Mouse (Mus musculus) forebrain, embryonic 13.5 days (tissue): ENCODE measurements around the gene Efl1. TPM values are rescaled to one million over a fixed set of nuclear protein-coding genes. Genes with fewer than 3 reads are reported as not detected.

Experiments
- ATAC-seq: fragments of 200-750 bp; cut with Nextera tagmentation; 2 replicates; pipeline ENCODE4 v1.8.0; 2017
- H3K27ac ChIP-seq: fragments of 300-500 bp; sonication (generic); 2 replicates; pipeline ENCODE4 v1.5.1; 2015; ENCODE audit warnings: inconsistent platforms, mild to moderate bottlenecking, moderate library complexity
- H3K27me3 ChIP-seq: fragments of 300-500 bp; sonication (generic); 2 replicates; pipeline ENCODE4 v1.6.1; 2015; ENCODE audit warnings: mild to moderate bottlenecking, inconsistent platforms
- H3K36me3 ChIP-seq: fragments of 300-500 bp; sonication (generic); 2 replicates; pipeline ENCODE4 v1.6.1; 2015; ENCODE audit warnings: mild to moderate bottlenecking, inconsistent platforms; ENCODE audit not compliant: poor library complexity, severe bottlenecking
- H3K4me1 ChIP-seq: fragments of 300-500 bp; sonication (generic); 2 replicates; pipeline ENCODE4 v1.6.1; 2015; ENCODE audit warnings: inconsistent platforms
- H3K4me2 ChIP-seq: fragments of 300-500 bp; sonication (generic); 2 replicates; pipeline ENCODE4 v1.6.1; 2015; ENCODE audit warnings: inconsistent platforms, mild to moderate bottlenecking, moderate library complexity
- H3K4me3 ChIP-seq: fragments of 300-500 bp; sonication (generic); 2 replicates; pipeline ENCODE4 v1.5.1; 2015; ENCODE audit warnings: mild to moderate bottlenecking, inconsistent platforms
- H3K9ac ChIP-seq: fragments of 300-500 bp; sonication (generic); 2 replicates; pipeline ENCODE4 v1.6.1; 2015; ENCODE audit warnings: mild to moderate bottlenecking, inconsistent platforms
- H3K9me3 ChIP-seq: fragments of 300-500 bp; sonication (generic); replicated peaks from 2 replicates; pipeline ENCODE4 v1.6.1; 2016; ENCODE audit warnings: inconsistent platforms
- WGBS: fragments of 180-500 bp; shearing (Covaris S2); methylation state at CpG from one replicate; pipeline ENCODE4 v1.1.7; 2015; 5-methylcytosine and 5-hydroxymethylcytosine counted together
- polyA plus RNA-seq: library from polyadenylated mRNA; unstranded; fragments of >200 nt; fragmentation: Nextera tagmentation; extraction: Ambion mirVana; gene quantifications from 2 replicates; pipeline ENCODE4 v1.2.1, GENCODE M21; 2015

Gene Efl1
- polyA plus RNA-seq, 1 experiment from 2014 or later: 22.1 TPM

GRCm38 (mm10) chr7:82772481-82772880, 124.1 kb downstream of the Efl1 start:
- Histone ChIP-seq H3K4me2 (no peak overlapping the region), H3K9me3 (no peaks in the 10 kb centered on the region; the same call in 1 of the 2 replicates), H3K36me3 (0 out of 2 replicates have a peak, but pooled peaks cover 4% of the 10 kb centered on the region), H3K4me3 (no peak overlapping the region), H3K4me1 (peaks cover 10% of the 10 kb centered on the region), H3K27me3 (no peaks in the 10 kb centered on the region), H3K27ac (no peak overlapping the region), H3K9ac (no peak overlapping the region)
- ATAC-seq: no peak
- 55% methylated on average over 14 of the region's 14 CpGs for WGBS

- H3K36me3 ChIP-seq: peaks cover 8% of the 10 kb centered on the region; the same call in 1 of the 2 replicates
- 68% methylated on average over 9 of the region's 9 CpGs for WGBS
- H3K9me3 ChIP-seq: no peaks in the 10 kb centered on the region; the same call in 1 of the 2 replicates
- ATAC-seq: no peak
- H3K27me3 ChIP-seq: no peaks in the 10 kb centered on the region
- H3K4me2 ChIP-seq: no peak overlapping the region
- no peak overlapping the region for H3K27ac ChIP-seq
- no peak overlapping the region for H3K4me3 ChIP-seq
- H3K4me1 ChIP-seq: peaks cover 10% of the 10 kb centered on the region
- H3K9ac ChIP-seq: no peak overlapping the region
Measured at GRCm38 (mm10) chr7:82773150-82773549, 124.7 kb downstream of the Efl1 start.

GRCm38 (mm10) chr7:82773884-82774283, 125.5 kb downstream of the Efl1 start:
- no peak for ATAC-seq
- Histone ChIP-seq H3K27ac (no peak overlapping the region), H3K4me2 (no peak overlapping the region), H3K9me3 (no peaks in the 10 kb centered on the region; the same call in 1 of the 2 replicates), H3K4me1 (peaks cover 10% of the 10 kb centered on the region), H3K36me3 (peaks cover 8% of the 10 kb centered on the region; the same call in 1 of the 2 replicates), H3K27me3 (no peaks in the 10 kb centered on the region), H3K9ac (no peak overlapping the region), H3K4me3 (no peak overlapping the region)
- 93% methylated on average over 6 of the region's 6 CpGs for WGBS

- no peak for ATAC-seq
- no peaks in the 10 kb centered on the region; the same call in 1 of the 2 replicates for H3K9me3 ChIP-seq
- H3K4me2 ChIP-seq: no peak overlapping the region
- H3K9ac ChIP-seq: no peak overlapping the region
- no peak overlapping the region for H3K27ac ChIP-seq
- H3K36me3 ChIP-seq: peaks cover 8% of the 10 kb centered on the region; the same call in 1 of the 2 replicates
- WGBS: 89% methylated on average over 3 of the region's 3 CpGs
- H3K27me3 ChIP-seq: no peaks in the 10 kb centered on the region
- peaks cover 10% of the 10 kb centered on the region for H3K4me1 ChIP-seq
- H3K4me3 ChIP-seq: no peak overlapping the region
Measured at GRCm38 (mm10) chr7:82775090-82775489, 126.7 kb downstream of the Efl1 start.

GRCm38 (mm10) chr7:82783071-82783470, 134.7 kb downstream of the Efl1 start:
- peaks cover 10% of the 10 kb centered on the region; the same call in 1 of the 2 replicates for H3K4me1 ChIP-seq
- ATAC-seq: no peak
- no peak overlapping the region for H3K9ac ChIP-seq
- H3K27ac ChIP-seq: no peak overlapping the region
- H3K4me3 ChIP-seq: no peak overlapping the region
- no peaks in the 10 kb centered on the region for H3K9me3 ChIP-seq
- WGBS: 94% methylated on average over 2 of the region's 2 CpGs
- no peaks in the 10 kb centered on the region for H3K27me3 ChIP-seq
- H3K36me3 ChIP-seq: peaks cover under 1% of the 10 kb centered on the region; the same call in 1 of the 2 replicates
- no peak overlapping the region for H3K4me2 ChIP-seq

DNA sequence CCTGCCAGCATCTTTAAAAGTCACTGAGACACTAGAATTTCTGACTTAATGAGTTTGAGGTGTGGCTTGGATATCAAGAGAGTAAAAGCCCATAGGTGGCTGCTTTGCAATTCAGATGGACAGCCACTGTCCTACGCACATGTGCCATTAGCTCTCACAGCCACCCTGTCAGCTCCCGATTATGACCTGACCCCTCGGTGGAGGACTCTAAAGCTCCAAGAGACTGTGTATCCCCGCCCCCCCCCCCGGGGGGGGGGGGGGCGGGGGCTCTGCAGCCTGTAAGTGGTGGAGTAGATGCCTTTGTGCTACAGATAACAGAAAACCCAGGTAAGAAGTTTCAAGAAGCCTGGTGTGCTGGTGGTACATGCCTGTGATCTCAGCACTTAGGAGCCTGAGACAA, 135.3 kb downstream of the Efl1 start:
- Histone ChIP-seq H3K36me3 (no peaks in the 10 kb centered on the region), H3K9ac (no peak overlapping the region), H3K27ac (no peak overlapping the region), H3K27me3 (no peaks in the 10 kb centered on the region), H3K4me2 (no peak overlapping the region), H3K4me3 (no peak overlapping the region), H3K9me3 (no peaks in the 10 kb centered on the region), H3K4me1 (peaks cover 10% of the 10 kb centered on the region; the same call in 1 of the 2 replicates)
- WGBS: 62% methylated on average over 3 of the region's 6 CpGs
- ATAC-seq: no peak

DNA sequence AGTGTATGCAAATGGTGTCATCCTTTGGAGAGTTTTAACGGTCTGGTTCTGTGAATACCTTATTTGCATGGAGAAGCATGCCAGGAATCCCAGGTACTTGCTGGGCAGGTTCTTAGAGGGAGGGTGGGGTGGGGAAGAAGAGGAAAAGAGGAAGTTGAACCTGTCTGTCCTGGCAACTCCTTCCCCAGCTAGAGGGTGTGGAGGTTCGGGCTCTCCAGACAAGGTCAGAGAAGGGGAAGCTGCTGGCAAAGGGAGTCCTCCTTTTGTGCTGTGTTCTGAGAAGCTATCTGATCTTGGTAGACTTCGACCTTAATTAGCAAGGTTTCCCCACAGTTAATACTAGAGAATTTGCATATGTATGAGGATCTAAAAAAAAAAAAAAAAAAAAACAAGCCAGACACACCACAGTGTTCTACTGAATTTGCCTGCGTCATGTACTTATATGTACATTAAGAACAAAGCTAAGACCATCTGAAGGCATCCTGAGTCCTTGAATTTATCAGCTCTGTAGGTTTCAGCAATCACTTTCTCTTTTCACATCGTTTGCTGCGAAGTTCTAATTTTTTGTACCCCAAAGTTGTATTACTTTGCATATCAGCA, 137.0 kb downstream of the Efl1 start:
- no peak overlapping the region for H3K9ac ChIP-seq
- H3K27me3 ChIP-seq: no peaks in the 10 kb centered on the region
- no peak overlapping the region for H3K4me2 ChIP-seq
- H3K9me3 ChIP-seq: no peaks in the 10 kb centered on the region
- 50% methylated on average over 6 of the region's 6 CpGs for WGBS
- H3K36me3 ChIP-seq: no peaks in the 10 kb centered on the region
- H3K4me1 ChIP-seq: peaks cover 10% of the 10 kb centered on the region; the same call in 1 of the 2 replicates
- no peak overlapping the region for H3K27ac ChIP-seq
- no peak overlapping the region for H3K4me3 ChIP-seq
- 0 out of 2 replicates have a peak, but pooled peaks have one; percentile 21 for ATAC-seq

DNA sequence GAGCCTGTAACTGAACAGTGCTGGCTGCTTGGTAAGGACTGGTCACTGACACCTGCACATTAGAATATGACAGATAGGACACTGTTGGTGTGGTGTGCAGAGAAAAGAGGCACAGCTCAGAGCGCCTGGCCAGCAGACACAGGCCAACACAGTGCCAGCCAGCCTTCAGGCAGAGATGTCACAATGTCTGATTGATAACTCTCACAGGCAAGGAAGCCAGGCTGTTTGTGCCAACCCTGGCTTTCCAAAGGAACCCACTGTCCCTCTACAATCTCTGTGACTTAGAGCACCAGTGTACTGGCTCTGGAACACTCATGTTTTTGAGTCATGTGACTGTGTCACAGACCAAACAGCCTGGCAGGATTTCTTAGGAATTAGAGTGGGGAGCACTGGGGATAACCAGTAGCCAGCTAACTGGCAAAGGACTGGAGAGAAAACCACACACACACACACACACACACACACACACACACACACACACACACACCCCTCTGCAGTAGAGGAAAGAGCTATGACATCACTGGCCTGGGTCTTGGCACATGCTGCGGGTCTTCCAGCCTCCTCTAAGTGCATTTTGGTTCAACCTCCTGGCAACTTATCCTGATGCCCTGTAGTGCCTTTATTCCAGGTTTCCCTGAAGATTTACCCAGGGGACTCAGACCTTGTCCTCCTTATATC, 137.7 kb downstream of the Efl1 start:
- peaks cover 10% of the 10 kb centered on the region; the same call in 1 of the 2 replicates for H3K4me1 ChIP-seq
- H3K4me3 ChIP-seq: no peak overlapping the region
- no peaks in the 10 kb centered on the region for H3K36me3 ChIP-seq
- no peaks in the 10 kb centered on the region for H3K27me3 ChIP-seq
- H3K27ac ChIP-seq: no peak overlapping the region
- WGBS: 61% methylated on average over 2 of the region's 2 CpGs
- H3K4me2 ChIP-seq: no peak overlapping the region
- H3K9ac ChIP-seq: no peak overlapping the region
- peak; percentile 58 for ATAC-seq
- no peaks in the 10 kb centered on the region for H3K9me3 ChIP-seq

GRCm38 (mm10) chr7:82792644-82793043, 144.2 kb downstream of the Efl1 start:
- H3K9ac ChIP-seq: no peak overlapping the region
- no peaks in the 10 kb centered on the region for H3K27me3 ChIP-seq
- H3K4me2 ChIP-seq: no peak overlapping the region
- H3K4me3 ChIP-seq: no peak overlapping the region
- H3K27ac ChIP-seq: no peak overlapping the region
- H3K4me1 ChIP-seq: no peaks in the 10 kb centered on the region
- H3K36me3 ChIP-seq: no peaks in the 10 kb centered on the region
- 70% methylated on average over 2 of the region's 2 CpGs for WGBS
- H3K9me3 ChIP-seq: no peaks in the 10 kb centered on the region
- ATAC-seq: no peak

- Histone ChIP-seq H3K4me2 (no peak overlapping the region), H3K4me1 (no peaks in the 10 kb centered on the region), H3K27me3 (no peaks in the 10 kb centered on the region), H3K4me3 (no peak overlapping the region), H3K27ac (no peak overlapping the region), H3K9ac (no peak overlapping the region), H3K9me3 (no peaks in the 10 kb centered on the region), H3K36me3 (no peaks in the 10 kb centered on the region)
- WGBS: 94% methylated on average over 1 of the region's 1 CpGs
- ATAC-seq: no peak
Measured at GRCm38 (mm10) chr7:82793111-82793510, 144.7 kb downstream of the Efl1 start.

- H3K36me3 ChIP-seq: no peaks in the 10 kb centered on the region
- H3K4me1 ChIP-seq: no peaks in the 10 kb centered on the region
- no peaks in the 10 kb centered on the region for H3K27me3 ChIP-seq
- no peak overlapping the region for H3K27ac ChIP-seq
- no peak for ATAC-seq
- H3K9ac ChIP-seq: no peak overlapping the region
- no peak overlapping the region for H3K4me2 ChIP-seq
- no peak overlapping the region for H3K4me3 ChIP-seq
- no peaks in the 10 kb centered on the region for H3K9me3 ChIP-seq
- 66% methylated on average over 1 of the region's 1 CpGs for WGBS
Measured at GRCm38 (mm10) chr7:82794542-82794941, 146.1 kb downstream of the Efl1 start.

DNA sequence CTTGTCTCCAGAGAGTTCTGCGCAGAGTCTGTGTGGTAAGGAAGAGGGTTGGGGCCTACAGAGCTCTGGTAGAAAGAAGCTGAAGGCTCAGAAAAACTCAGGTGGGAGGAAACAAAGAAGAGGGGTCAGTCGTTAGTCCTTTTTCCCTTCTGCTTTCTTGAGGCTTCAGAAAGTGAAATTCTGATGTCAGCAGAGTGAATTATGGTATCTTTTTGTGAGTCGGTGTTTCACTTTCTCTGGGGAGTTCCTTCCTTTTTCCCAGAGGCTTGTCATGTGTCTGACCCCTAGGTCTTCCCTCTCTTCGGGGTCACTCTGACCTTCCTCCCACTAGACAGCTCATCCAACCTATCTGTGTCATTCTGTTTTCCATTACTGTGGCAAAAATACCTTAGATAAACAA, 153.8 kb downstream of the Efl1 start:
- Histone ChIP-seq H3K27ac (no peak overlapping the region), H3K27me3 (no peaks in the 10 kb centered on the region), H3K9me3 (no peaks in the 10 kb centered on the region), H3K9ac (no peak overlapping the region), H3K4me2 (no peak overlapping the region), H3K4me3 (no peak overlapping the region), H3K36me3 (no peaks in the 10 kb centered on the region), H3K4me1 (no peaks in the 10 kb centered on the region)
- WGBS: 80% methylated on average over 4 of the region's 4 CpGs
- ATAC-seq: no peak
